Mouse (Mus musculus) kidney, postnatal 36 days (tissue): ENCODE measurements around the gene Alkal2.

Experiments
- DNase-seq, 2 experiments: peaks; one replicate each; pipeline ENCODE4 v3.0.0; 2021 to 2022; ENCODE audit warnings: mixed read lengths in 2 of 2

The Alkal2 gene

DNA sequence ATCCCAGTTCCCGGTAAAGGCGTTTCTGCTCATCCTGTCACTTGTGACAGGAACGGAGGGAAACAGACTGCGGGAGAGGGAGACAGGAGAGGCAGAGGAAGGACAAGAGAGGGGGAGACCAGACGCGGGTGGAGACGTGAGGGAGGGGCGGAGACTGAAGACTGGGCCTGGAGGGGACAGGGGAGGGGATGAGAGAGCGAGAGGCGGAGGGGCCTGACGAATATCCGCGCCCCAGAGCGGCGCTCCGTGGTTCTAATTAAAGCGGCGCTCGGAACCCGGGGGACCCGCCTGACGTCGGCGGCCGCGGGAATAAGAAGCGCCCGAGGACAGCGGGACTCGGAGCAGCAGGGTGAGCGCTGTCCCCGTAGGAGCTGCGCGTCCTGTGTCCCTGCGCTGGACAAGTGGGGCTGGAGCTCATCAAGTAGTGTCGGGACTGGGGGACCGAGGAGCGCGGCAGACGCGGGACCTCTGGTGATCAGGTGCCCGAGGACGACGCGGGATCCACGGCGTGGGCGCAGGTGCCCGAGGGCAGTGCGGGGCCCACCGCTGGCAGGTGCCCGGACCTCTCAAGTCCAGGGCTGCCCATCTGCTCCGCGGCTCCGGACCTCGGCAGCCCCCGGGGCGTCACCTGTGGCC lies at the start of gene Alkal2:
Gene Alkal2 (plus strand): TSS at position 337 of the 636 bp plus-strand sequence.
- peak in 1 of 2 experiments; percentile 29 for DNase-seq

DNA sequence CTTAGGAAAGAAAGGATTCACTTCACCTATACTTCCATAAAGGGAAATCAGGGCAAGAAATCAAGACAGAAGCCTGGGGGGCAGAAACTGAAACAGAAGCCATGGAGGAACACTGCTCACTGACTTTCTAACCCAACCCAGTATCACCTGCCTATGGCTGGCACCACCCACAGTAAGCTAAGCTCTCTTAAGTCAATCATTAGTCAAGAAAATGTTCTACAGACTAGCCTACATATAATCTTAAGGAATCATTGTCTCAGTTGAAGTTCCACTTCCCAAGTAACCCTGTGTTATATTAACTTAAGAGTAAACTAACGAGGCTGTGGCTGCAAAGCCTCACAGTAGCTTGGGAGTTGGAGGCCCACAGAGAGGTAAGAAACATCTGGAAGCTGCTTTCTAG lies 35.6 kb upstream of the Alkal2 start:
- DNase-seq, result peak; percentile 33 to 69

DNA sequence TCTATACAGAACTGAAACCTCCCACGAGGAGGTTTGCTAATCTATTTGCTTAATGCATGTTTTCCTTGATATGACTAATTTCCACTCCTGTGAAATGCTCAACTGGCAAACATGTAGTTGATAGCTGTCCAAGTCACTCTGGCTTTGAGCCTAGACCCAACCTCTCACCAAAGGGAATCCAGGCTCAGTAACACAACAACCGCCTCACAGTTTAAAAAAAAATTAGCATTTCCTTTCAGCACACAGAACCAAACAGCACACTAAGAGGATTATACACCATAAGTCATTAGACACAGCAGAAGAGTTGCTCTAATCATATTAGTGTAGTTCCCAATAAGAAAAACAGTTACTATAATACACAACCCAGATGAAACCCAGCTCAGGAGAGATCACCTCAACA lies 33.2 kb upstream of the Alkal2 start:
- DNase-seq, result peak; percentile 48 to 60

DNA sequence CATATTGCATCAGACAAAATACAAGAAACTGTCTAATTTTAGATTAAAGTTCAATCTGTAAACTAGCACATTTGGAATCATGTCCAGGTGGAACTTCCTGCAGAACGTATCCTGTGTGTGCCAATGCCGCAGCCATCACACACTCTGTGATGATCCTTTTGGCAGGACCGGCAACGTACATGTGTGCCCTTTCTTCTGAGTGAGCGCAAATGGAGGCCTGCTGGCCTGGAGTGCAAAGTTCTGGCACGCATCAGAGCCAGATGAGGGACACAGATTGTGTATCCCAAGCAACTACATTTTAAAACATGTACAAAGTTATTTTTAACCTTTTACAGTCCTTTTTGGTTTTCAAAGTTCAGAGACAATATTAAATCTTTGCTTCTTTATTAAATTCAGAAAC lies 32.3 kb upstream of the Alkal2 start:
- DNase-seq, result peak in 1 of 2 experiments; percentile 5

DNA sequence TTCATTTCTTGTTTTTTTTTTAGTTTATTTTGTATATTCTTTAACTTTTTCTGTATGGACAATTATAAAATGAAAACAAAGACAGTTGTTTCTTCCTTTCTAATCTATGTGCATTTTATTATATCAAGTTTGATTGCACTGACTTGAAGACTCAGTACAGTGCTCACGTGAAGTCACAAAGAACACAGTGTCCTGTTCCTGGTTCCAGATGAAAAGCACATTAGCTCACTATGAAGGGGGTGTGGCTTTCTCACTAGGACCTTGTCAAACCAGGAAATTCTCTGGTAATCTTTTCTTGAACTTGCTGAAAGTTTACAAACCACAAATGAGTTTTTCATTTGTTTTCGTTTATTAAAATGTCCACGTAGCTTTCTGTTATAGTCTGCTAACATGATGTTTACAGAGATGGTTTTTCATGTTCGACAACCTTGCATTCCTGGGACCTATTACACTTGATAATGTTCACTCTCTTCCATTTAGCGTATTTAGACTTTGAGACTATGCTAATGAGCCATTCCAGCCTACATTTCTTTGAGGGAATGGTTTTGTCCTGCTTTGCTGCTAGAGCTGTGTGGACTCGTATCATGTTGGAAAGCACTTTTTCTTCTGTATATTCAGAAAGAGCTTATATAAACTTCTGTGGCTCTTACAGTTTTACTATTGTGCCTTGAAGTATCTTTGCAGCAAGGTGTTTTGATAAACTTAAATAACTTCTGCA lies 28.5 kb upstream of the Alkal2 start:
- DNase-seq, result peak; percentile 68 to 76

DNA sequence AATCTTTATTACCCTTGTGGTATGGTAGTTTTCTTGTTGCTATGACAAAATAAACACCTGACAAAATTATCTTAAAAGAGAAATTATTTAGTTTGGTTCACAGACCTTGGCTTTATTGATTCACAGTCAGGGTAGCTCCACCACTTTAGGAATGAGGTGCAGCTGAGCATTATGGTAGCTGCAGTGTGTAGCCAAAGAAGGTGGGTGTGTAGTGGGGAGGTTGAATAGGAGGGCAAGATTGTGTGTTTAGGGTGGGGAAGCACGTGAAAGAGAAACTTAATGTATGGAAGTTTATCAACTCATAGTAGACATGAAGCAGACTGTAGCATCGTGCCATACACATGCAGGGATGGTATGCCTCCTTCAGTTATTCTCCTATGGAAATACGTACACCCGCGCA lies 27.9 kb upstream of the Alkal2 start:
- no peak for DNase-seq

DNA sequence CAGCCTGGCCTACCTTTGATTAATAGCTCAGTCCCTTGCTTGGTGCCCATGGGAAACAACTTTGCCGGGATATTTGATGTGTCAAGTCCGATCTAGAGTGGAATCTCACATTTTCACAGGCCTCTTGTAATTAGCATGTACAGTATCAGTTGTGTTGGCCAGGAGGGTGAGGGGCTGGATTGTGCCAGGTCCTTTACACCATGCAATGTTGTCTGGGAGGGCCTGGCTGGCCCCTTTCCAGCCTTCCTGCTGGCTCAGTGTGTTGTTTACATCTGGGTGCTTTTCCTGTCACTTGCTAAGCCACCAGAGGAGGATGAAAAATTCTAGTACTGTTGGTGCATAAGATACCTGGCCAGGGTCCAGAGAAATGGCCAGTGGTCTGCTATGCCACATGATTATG lies 19.8 kb upstream of the Alkal2 start:
- DNase-seq, result no peak

DNA sequence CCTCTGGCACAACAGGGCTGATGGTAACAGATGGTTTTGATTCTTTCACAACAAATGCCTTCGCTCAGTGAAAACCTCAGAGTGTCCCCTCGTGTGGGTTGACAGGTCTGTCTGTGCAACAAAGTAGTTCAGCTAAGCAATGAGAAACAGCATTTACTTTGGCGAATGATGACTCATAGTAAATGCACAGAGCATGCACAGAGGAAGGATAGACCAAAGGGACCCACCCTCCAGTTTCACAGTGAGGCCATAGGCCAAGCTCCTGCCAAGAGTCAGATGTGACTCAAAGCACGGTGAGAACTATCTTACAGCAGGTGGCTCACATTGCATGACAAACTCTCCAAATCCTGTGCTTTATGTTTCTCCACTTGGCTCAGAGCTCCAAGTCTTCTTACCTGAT lies 18.3 kb upstream of the Alkal2 start:
- no peak for DNase-seq

DNA sequence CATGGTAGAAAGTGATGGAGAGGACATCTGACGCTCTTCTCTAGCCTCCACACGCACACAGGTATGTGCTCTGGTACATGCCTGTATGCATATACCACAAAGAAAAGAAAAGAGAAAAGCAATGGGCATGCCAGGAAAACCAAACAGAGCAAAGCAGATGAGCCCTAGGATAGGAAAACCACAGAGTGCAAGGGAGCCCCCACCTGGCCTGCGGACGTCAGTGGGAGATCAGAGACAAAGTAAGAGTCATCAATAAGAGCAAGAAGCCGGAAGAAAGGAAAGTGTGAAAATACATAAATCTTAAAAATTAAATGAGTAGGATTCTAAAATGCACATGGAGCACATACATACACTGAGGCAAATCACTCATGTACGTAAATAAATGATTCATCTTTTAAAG lies 4.7 kb upstream of the Alkal2 start:
- DNase-seq, result peak; percentile 11 to 60

DNA sequence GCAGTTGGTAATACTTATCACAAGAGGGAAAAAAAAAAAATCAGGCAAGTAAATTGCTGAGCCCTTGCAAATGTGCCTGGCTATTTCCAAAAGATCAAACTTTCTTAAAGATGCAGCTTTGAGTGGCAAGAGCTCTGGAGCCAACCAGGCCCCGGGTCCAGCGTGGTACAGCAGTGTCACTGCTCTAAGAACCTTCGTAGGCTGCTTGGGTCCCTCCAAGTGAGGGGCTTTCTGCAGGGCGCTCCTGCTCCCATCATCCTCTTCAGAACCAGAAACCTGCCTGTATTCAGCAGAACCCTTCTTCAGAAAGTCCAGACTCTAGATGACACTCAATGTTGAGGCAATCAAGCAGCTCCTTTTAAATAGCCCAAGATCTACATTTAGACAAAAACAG lies 533 bp upstream of the Alkal2 start:
- DNase-seq, result no peak

DNA sequence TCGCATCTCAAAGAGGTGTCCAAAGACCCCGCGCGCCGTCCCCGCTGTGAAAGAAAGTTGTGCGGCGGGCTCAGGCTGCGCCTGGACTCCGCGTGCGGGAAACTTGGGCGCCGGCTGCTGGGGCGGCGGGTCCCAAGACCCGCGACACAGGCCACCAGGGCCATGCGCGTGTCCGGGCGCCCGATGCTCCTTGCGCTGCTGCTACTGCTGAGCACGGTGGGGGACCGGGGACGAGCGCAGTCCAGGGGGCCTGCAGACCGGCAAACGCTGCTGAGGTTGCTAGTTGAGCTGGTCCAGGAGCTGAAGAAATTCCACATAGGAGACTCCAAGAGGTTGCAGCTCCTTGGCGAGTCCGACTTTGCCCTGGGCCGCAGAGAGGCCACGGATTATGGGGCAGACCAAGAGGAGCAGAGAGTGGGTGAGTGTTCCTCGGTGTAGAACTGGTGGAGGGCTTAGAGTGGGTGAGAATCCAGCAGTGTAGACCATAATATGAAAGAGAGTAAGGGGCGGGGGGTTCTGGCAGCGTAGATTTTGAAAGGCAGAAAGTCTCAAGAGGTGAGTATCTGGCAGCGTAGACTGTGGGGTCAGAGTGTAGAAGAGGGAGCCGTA lies 604 bp downstream of the Alkal2 start:
- peak in 1 of 2 experiments; percentile 32 for DNase-seq

DNA sequence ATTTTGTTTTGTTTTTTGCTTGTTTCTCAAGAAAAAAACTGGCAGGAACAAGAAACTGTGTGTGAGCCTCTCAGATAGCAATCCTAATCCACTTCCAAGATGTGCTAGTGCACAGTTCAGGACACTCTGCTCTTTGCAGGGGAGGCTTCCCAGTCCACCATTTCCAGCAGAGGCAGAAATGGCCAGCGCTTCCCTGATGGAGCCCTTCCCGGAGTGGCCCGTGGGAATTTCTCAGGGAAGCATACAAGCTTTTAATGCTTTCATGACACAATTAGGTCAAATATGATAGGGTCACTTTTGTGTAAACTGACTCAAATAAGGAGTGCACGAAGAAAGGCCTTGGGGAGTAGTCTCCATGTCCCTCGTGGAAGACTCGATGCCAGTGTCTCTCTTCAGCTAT lies 1.8 kb downstream of the Alkal2 start:
- no peak for DNase-seq

DNA sequence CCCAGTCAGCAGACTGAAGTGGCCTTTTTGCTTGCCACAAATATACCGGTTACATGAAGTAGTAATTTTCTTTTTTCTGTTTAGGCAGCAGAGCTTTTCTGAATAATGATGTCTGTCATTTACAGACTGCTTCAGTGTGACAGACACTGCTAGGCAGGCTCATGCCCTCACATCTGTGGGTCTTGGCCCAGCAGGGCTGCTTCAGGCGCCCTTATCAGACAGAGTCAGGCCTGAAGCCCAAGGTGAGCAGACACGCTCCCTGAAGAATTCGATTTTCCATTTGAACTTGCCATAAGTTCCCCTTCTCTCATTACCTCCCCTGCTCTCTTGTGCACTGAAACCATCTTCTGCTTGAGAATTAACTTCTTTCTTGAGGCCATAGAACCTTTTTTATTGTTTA lies 3.9 kb downstream of the Alkal2 start:
- DNase-seq, result no peak

DNA sequence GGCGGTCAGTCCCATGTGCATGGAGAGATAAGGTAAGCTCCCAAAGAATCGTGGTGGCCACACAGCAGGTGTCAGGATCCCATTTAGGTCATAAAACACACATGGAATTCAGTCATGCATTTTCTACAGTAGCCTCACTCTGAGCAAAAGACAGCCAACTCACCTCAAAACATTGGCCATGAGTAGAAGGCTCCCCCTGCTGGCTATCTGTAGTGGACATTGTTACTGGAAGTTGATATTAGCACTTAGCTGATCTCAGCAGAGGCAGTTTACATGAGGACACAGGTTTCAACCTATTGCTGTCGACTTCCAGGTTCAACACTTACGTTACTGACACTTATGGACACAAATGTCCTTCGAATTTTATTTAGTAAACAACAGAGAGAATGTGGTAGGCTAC lies 5.9 kb downstream of the Alkal2 start:
- DNase-seq, result peak; percentile 71 to 86

DNA sequence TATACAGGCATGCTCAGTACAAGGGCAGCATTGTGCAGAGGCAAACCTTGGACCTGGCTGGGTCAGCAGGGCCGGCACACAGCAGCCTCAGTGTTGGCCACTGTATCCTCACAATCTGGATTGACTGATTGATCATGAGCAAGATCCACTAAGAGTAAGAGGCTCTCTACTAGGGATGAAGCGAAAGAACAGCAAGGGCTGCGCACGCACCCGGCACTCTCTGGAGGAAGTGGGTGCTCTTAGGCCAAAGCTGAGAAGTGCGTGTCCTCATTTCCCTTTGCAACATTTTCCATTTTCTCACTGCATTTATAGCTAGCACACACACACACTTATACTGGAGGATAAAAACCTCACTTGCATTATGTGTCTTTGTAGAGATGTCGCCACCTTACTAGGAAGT lies 7.3 kb downstream of the Alkal2 start:
- no peak for DNase-seq

DNA sequence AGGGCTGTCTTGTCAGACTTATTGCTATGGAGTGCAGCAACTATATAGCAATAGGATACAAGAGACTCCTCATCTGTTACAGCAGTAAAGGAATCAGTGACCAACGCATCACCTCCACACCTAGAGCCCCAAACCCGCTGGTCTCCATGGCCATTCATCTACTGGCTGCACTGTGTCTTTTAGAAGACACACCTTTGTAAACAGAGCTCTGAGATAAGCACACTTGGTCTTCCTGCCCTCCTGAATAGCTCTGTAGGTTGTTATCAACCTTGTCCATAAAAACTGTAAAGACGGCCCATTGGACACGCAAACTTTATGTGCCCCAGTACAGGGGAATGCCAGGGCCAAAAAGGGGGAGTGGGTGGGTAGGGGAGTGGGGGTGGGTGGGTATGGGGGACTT lies 12.9 kb downstream of the Alkal2 start:
- DNase-seq, result no peak

DNA sequence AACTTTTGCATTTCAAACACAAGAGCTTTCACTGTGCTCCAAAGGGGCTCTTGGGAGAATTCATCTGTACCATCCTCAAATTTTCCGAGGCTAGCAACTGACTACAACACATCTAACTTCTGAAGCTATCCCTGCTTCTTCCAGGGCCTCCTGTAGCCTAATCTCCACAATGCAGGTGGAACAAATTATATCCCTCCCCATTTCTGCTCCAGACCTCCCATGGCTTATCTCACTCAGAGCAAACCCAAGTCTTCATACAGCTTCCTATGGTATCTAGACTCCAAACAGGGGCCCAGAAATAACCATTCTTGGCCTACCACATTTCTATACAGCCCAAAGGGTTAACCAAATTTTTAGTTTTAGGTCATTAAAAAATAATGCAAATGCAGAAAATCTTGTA lies 24.5 kb downstream of the Alkal2 start:
- no peak for DNase-seq

DNA sequence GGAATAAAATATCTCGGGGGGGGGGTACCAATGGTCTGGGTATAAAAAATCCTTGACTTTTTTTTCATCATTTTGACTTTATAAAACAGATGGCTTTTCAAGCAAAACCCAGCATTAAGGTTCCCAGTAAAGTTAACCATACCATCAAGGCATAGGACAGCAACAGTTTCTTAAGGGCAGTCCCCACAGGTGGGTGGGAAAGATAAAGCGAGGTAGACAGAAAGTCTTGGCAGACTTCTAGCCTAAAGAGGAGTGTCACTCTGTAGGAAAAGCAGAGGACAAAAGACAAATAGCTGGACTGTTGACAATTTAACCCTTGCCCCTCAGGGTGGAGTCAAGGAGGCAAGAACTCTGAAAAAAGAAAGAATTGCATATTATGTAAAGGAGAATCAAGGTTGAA lies 25.8 kb downstream of the Alkal2 start:
- peak in 1 of 2 experiments; percentile 7 for DNase-seq

DNA sequence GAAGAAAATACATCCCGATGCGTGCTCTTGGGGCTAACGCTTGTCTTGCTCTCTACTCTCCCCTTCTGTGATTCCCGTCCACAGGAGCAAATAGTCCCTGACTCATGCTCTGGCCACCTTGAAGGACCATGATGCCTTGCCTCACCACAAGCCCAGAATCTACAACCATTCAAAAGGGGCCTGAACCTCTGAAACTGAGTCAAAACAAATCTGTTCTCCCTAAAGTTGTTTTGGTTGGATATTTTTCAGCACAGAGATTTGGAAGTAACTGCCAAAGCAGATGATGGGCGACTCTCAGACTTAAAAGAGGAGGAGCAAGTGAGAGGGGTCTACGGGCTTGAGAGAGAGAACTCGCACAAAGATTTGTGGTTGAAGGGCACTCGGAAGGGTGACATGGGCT lies 26.7 kb downstream of the Alkal2 start:
- no peak for DNase-seq

DNA sequence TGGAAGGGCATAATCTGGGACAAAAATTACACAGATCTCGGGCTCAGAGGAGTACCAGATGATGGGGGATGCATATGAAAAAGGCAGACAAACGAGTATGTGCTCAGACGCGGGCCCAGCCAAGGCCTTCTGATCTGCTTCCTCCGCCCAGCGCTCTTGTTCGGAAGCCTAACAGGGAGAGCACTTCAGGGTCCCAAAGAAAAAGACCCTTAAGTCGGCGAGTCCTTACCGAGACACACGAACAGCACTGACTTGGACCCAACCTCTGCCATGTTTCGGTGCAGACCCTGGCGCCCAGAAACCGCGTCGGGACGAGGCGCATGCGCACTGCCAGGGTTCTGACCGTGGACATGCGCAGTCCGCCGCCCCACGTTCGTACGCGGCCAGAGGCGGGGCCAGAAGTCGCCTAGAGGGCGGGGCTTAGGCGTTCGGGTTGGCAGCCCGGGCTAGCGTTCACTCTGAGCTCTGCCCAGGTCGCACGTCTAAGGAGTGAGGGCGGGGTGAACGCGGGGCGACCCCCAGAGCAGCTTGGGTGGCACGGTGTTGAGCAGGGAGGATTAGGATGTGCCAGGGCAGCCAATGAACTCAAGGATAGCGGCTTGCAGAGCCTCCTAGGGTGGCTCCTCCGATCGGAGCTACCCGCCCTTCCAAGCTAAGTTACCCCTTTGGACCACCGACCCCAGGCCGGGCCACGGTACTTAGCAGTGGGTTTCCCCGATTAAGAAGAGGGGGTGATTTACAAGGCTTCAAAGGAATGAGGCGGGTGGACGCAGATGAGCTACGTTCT lies 27.3 kb downstream of the Alkal2 start, which contains the start of the genes Acp1 and Sh3yl1:
Gene Acp1 (minus strand): TSS at position 329 of the 787 bp plus-strand sequence.
Gene Sh3yl1 (plus strand): TSS at position 408 of the 787 bp plus-strand sequence.
- peak; percentile 95 to 98 for DNase-seq

DNA sequence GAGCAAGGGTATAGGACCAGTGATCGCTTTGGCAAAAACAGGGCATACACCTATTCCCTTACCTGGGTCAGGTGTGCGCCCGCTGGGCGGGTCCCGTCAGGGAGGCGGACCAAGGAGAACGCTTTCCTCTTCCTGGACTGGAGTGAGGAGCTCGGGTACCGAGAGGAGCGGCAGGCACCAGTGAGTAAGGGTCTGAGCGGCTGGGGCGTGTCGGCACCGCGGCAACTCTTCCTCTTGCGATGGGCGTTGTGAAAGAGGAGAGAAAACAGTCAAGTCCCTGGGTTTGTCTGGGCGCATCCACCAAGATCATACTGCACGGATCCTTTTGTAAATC lies 27.9 kb downstream of the Alkal2 start:
- DNase-seq, result peak; percentile 74 to 81

DNA sequence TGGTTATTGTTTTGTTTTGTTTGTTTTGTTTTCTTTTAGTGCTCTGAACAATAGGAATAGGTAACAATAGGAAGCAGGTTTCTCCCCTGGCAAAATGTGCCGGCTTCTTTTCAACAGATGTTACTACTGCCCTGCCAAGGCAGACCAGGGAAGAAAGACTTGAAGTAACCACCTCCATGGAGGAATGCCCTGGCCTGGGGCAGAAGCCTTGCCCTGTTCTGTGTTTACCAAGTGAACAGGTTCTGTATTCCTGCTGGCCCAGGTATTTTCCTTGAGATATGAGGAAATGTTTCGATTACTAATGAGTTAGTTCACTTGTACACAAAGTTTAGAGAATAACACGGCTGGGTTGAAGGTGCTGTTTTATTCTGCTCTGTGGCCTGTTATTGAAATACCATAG lies 28.7 kb downstream of the Alkal2 start:
- DNase-seq, result peak; percentile 39 to 48

DNA sequence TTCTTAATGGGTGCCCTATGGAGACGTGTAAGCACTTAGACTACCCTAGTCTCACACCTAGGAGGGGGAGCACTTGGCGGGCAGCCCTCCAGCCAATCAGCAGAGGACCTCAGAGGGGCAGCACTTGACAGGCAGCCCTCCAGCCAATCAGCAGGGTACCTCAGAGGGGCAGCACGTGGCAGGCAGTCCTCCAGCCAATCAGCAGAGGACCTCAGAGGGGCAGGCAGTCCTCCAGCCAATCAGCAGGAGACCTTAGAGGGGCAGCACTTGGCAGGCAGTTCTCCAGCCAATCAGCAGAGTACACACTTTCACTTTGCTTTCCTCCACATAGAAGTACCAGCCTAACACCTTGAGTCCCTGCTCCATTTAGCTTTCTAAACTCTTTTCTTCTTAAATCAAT lies 38.3 kb downstream of the Alkal2 start:
- DNase-seq, result peak in 1 of 2 experiments; percentile 16
